Mouse (Mus musculus): Measurements from ENCODE around the gene Fam155a.

- TF ChIP-seq GATA1 (IDR thresholded peaks at IDR 0.05; ENCODE audit: low read length) (no peak), TAL1 (IDR thresholded peaks at IDR 0.05; ENCODE audit: low read length) (no peak)
Observed at GRCm38 (mm10) chr8:9335933-9336303, 435.0 kb downstream of the Fam155a start.
